Mouse (Mus musculus): Measurements from ENCODE around the gene 4930432M17Rik. TPM values are rescaled to one million over a fixed set of nuclear protein-coding genes. Genes with fewer than 3 reads are reported as not detected.

The 4930432M17Rik gene
- polyA plus RNA-seq, 1 experiment from 2014 or later = not detected

GRCm38 (mm10) chr3:121715741-121716459 lies 45.3 kb downstream of the 4930432M17Rik start:
- WGBS = 91% methylated on average over 6 of the region's 6 CpGs
- no peak for ATAC-seq (replicated peaks; ENCODE audit: low FRiP score)
- no peak overlapping the region for H3K4me3 ChIP-seq (ENCODE audit: low read depth, low read length)

DNA sequence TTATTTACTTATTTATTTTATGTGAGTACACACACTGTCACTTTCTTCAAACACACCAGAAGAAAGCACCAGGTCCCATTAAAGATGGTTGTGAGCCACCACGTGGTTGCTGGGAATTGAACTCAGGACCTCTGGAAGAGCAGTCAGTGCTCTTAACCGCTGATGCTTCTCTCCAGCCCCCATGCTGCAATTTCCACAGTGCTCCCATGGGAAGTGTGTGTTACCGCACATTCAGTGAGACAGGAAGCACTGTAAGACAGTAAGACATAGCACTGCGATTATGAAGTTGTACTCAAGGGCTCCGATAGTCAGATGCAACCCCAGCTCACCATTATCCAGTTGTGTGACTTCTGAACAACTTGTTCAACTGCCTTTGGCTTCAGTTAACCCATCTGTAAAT lies 45.9 kb downstream of the 4930432M17Rik start:
- no peaks in the 10 kb centered on the region for H3K36me3 ChIP-seq (ENCODE audit: control insufficient read depth, insufficient read depth, low read length)
- WGBS = 85% methylated on average over 5 of the region's 5 CpGs
- H3K4me2 ChIP-seq (ENCODE audit: low read depth, low read length, severe bottlenecking) = no peak overlapping the region
- DNase-seq (ENCODE audit: low spot score) (no peak), ATAC-seq (replicated peaks; ENCODE audit: low FRiP score) (no peak)
- H3K9me3 ChIP-seq (ENCODE audit: control insufficient read depth, low read length) = no peaks in the 10 kb centered on the region
- H3K27ac ChIP-seq (ENCODE audit: low read depth, low read length) = no peak overlapping the region
- no peaks in the 10 kb centered on the region for H3K27me3 ChIP-seq (ENCODE audit: control insufficient read depth, insufficient read depth, low read length)
- H3K9ac ChIP-seq (ENCODE audit: low read length) = no peak overlapping the region
- H3K4me3 ChIP-seq (ENCODE audit: low read depth, low read length) = no peak overlapping the region
- peaks cover 1% of the 10 kb centered on the region; the same call in 1 of the 2 replicates for H3K4me1 ChIP-seq (replicated peaks; ENCODE audit: control insufficient read depth, insufficient read depth, low read length)

More at GRCm38 (mm10) chr3:121715741-121716459, 45.3 kb downstream of the 4930432M17Rik start:
- no peaks in the 10 kb centered on the region for H3K36me3 ChIP-seq (ENCODE audit: control insufficient read depth, insufficient read depth, low read length)
- no peaks in the 10 kb centered on the region for H3K9me3 ChIP-seq (ENCODE audit: control insufficient read depth, low read length)
- H3K4me1 ChIP-seq (replicated peaks; ENCODE audit: control insufficient read depth, insufficient read depth, low read length) = no peaks in the 10 kb centered on the region
- no peaks in the 10 kb centered on the region for H3K27me3 ChIP-seq (ENCODE audit: control insufficient read depth, insufficient read depth, low read length)
- H3K27ac ChIP-seq (ENCODE audit: low read depth, low read length) = no peak overlapping the region
- H3K4me2 ChIP-seq (ENCODE audit: low read depth, low read length, severe bottlenecking) = no peak overlapping the region
- no peak overlapping the region for H3K9ac ChIP-seq (ENCODE audit: low read length)
- no peak for DNase-seq (ENCODE audit: low spot score)

- H3K9ac ChIP-seq (ENCODE audit: low read length) = no peak overlapping the region
- H3K36me3 ChIP-seq (ENCODE audit: control insufficient read depth, insufficient read depth, low read length) = no peaks in the 10 kb centered on the region
- no peaks in the 10 kb centered on the region; the same call in 1 of the 2 replicates for H3K27me3 ChIP-seq (ENCODE audit: control insufficient read depth, insufficient read depth, low read length)
- no peak overlapping the region for H3K4me3 ChIP-seq (ENCODE audit: low read depth, low read length)
- H3K4me1 ChIP-seq (replicated peaks; ENCODE audit: control insufficient read depth, insufficient read depth, low read length) = peaks cover 9% of the 10 kb centered on the region
- no peak overlapping the region for H3K27ac ChIP-seq (ENCODE audit: low read depth, low read length)
- ATAC-seq (replicated peaks; ENCODE audit: low FRiP score) (no peak), DNase-seq (ENCODE audit: low spot score) (no peak)
- WGBS = 73% methylated on average over 8 of the region's 8 CpGs
- H3K4me2 ChIP-seq (ENCODE audit: low read depth, low read length, severe bottlenecking) = no peak overlapping the region
- no peaks in the 10 kb centered on the region for H3K9me3 ChIP-seq (ENCODE audit: control insufficient read depth, low read length)
Measured at GRCm38 (mm10) chr3:121718679-121719078, 48.1 kb downstream of the 4930432M17Rik start.

DNA sequence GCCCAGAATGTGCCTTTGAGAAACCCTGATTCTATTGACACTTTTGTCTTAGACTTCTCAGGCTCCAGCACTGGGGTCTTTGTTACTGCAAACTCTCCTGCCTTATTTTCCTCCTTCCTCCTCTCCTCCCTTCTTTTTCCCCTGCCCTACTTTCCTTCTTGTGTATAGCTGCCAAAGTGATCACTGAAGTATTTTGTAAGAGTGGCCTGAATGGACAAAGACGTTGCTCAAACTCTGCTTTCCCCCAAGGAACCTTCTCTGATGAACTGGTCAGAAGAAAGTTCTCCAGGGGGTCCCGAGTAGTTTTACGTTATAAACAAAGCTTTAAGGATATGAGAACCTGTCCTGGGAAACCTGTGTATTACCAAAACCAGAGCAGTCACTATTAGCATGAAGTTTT lies 49.1 kb downstream of the 4930432M17Rik start:
- WGBS = 68% methylated on average over 3 of the region's 3 CpGs
- no peak overlapping the region for H3K27ac ChIP-seq (ENCODE audit: low read depth, low read length)
- H3K4me2 ChIP-seq (ENCODE audit: low read depth, low read length, severe bottlenecking) = no peak overlapping the region
- ATAC-seq (replicated peaks; ENCODE audit: low FRiP score) (no peak), DNase-seq (ENCODE audit: low spot score) (no peak)
- no peaks in the 10 kb centered on the region; the same call in 1 of the 2 replicates for H3K27me3 ChIP-seq (ENCODE audit: control insufficient read depth, insufficient read depth, low read length)
- no peaks in the 10 kb centered on the region for H3K9me3 ChIP-seq (ENCODE audit: control insufficient read depth, low read length)
- no peaks in the 10 kb centered on the region for H3K36me3 ChIP-seq (ENCODE audit: control insufficient read depth, insufficient read depth, low read length)
- H3K4me3 ChIP-seq (ENCODE audit: low read depth, low read length) = no peak overlapping the region
- H3K9ac ChIP-seq (ENCODE audit: low read length) = no peak overlapping the region
- peaks cover 16% of the 10 kb centered on the region for H3K4me1 ChIP-seq (replicated peaks; ENCODE audit: control insufficient read depth, insufficient read depth, low read length)

DNA sequence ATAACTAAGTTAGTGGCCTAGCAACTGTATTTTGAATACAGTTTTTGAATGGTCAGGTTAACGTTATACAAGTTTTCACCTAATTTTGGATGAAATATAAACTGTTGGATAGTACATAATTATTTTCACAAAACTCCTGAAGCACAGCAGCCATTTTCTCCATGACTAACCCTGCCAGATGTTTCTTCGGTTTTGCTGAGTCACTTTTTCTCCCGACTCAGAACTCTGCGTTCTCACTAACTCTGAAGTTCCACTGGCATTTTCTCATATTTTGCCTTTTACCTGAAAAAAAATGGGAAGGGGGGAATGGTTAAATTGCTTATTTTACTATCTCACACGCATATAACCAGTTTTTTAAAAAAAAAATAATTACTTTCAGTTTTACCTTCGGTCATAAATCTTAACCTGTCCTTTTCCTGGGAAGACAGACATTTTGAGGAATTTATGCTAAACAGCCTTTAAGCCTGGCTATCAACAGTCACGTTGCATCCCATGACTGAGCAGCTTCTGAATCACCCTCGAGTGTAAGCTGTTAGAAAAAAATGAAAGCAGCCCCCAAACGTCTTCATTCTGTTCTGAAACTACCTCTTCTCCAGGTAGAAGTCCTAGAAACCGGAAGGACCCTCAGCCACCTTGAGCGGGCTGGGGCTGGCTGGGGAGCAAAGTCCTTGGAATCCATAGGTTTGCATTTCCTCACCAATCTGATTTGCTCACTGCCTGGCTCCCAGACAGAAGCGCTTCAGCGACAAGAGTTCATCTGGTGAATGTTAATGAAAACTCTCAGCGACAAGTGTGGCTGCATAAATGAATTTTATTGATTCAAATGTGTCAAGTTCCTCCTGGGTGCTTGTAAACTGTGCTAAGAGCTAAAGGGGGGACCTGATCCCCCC lies 50.5 kb downstream of the 4930432M17Rik start:
- peaks cover 16% of the 10 kb centered on the region for H3K4me1 ChIP-seq (replicated peaks; ENCODE audit: control insufficient read depth, insufficient read depth, low read length)
- no peaks in the 10 kb centered on the region for H3K36me3 ChIP-seq (ENCODE audit: control insufficient read depth, insufficient read depth, low read length)
- no peaks in the 10 kb centered on the region for H3K9me3 ChIP-seq (ENCODE audit: control insufficient read depth, low read length)
- H3K9ac ChIP-seq (ENCODE audit: low read length) = no peak overlapping the region
- no peaks in the 10 kb centered on the region; the same call in 1 of the 2 replicates for H3K27me3 ChIP-seq (ENCODE audit: control insufficient read depth, insufficient read depth, low read length)
- no peak for DNase-seq (ENCODE audit: low spot score)
- no peak overlapping the region for H3K27ac ChIP-seq (ENCODE audit: low read depth, low read length)
- H3K4me2 ChIP-seq (ENCODE audit: low read depth, low read length, severe bottlenecking) = no peak overlapping the region
- 60% methylated on average over 14 of the region's 14 CpGs for whole genome bisulfite sequencing
- ATAC-seq (replicated peaks; ENCODE audit: low FRiP score) = no peak
- H3K4me3 ChIP-seq (ENCODE audit: low read depth, low read length) = no peak overlapping the region

DNA sequence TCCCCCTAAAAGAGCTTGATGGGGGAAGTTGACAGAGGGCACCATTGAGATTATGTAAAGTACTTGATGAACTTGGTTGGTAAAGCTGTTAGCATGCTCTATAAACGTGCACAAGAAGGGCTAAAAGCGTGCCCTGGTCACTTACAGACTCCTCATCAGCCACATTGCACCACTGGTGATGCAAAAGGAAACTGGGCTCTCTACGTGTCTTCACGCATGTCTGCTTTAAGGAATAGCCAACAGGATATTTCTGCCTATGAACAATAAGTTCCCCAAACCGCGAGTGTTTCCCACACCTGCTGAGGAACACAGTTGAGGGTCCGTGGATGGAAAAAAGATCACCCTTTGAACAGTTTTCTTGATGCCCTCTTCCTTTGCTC lies 51.1 kb downstream of the 4930432M17Rik start:
- 67% methylated on average over 7 of the region's 7 CpGs for WGBS
- DNase-seq (ENCODE audit: low spot score) = no peak
- no peak overlapping the region for H3K4me2 ChIP-seq (ENCODE audit: low read depth, low read length, severe bottlenecking)

DNA sequence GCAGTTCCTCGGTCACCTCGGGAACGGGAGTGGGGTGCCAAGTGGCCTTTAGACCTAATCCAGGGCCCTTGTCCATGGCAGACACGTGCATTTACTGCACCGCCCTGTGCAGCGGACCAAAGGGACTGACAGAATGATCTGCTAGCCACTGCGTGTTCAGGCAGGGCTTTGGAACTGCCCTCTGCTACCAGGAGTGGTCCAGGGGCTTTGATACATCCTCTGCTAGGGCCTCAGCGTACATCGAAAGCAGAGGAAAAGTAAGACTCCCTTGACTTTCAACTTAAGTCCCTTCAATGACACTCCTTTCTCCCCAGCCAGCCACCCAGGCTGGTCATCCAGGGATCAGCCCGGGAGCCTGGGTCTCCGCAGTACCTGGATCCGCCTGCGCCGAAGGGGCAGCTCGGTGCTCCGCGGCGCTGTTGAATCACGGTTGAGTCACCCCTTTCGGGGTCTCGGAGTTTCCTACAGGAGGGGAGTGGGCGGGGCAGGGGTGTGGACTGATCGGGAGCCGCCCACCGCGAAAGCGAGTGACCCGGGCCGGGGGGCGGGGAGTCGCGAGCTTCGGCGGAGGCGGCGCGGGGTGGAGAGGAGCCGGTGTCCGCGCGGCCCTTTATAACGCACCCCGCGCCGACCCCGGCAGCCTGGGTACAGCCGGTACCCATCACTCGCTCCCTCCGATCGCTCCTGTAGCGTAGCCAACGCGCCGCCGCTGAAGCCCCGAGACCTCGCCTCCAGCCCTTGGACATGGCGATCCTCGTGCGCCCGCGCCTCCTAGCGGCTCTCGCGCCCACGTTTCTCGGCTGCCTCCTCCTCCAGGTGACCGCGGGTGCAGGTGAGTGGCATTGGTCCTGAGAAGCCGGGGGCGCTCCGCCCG lies 52.6 kb downstream of the 4930432M17Rik start, which contains the start of gene F3:
TSS of gene F3 (plus strand) at position 567 of the 874 bp plus-strand sequence.
- Histone ChIP-seq H3K9me3 (ENCODE audit: control insufficient read depth, low read length) (no peaks in the 10 kb centered on the region), H3K36me3 (ENCODE audit: control insufficient read depth, insufficient read depth, low read length) (no peaks in the 10 kb centered on the region), H3K4me3 (ENCODE audit: low read depth, low read length) (peak within 1 kb of the TSS; percentile 66), H3K27me3 (ENCODE audit: control insufficient read depth, insufficient read depth, low read length) (no peaks in the 10 kb centered on the region; the same call in 1 of the 2 replicates), H3K4me1 (replicated peaks; ENCODE audit: control insufficient read depth, insufficient read depth, low read length) (peaks cover 16% of the 10 kb centered on the region), H3K9ac (ENCODE audit: low read length) (peak within 1 kb of the TSS; percentile 60), H3K4me2 (ENCODE audit: low read depth, low read length, severe bottlenecking) (peak within 1 kb of the TSS; percentile 68), H3K27ac (ENCODE audit: low read depth, low read length) (no peak within 1 kb of the TSS)
- under 1% methylated on average over 65 of the region's 73 CpGs for WGBS
- ATAC-seq (replicated peaks; ENCODE audit: low FRiP score) (peak; percentile 93), DNase-seq (ENCODE audit: low spot score) (peak; percentile 92)

More for the DNA sequence above, 51.1 kb downstream of the 4930432M17Rik start:
- Histone ChIP-seq H3K9ac (ENCODE audit: low read length) (no peak overlapping the region), H3K27me3 (ENCODE audit: control insufficient read depth, insufficient read depth, low read length) (no peaks in the 10 kb centered on the region; the same call in 1 of the 2 replicates), H3K4me1 (replicated peaks; ENCODE audit: control insufficient read depth, insufficient read depth, low read length) (peaks cover 16% of the 10 kb centered on the region), H3K9me3 (ENCODE audit: control insufficient read depth, low read length) (no peaks in the 10 kb centered on the region), H3K4me3 (ENCODE audit: low read depth, low read length) (no peak overlapping the region), H3K27ac (ENCODE audit: low read depth, low read length) (no peak overlapping the region), H3K36me3 (ENCODE audit: control insufficient read depth, insufficient read depth, low read length) (no peaks in the 10 kb centered on the region)
- ATAC-seq (replicated peaks; ENCODE audit: low FRiP score) = no peak

Measured in forebrain, embryonic 11.5 days (tissue).